Mouse (Mus musculus): ENCODE results near the gene Fam219a. TPM values are rescaled to one million over a fixed set of nuclear protein-coding genes. Genes with fewer than 3 reads are reported as not detected.

Gene Fam219a
- polyA plus RNA-seq, 1 experiment, result not detected

- WGBS, result 96% methylated on average over 5 of the region's 5 CpGs
- TF ChIP-seq POLR2A (IDR thresholded peaks at IDR 0.05; ENCODE audit: insufficient read depth, low read depth, low read length) (no peak), CTCF (IDR thresholded peaks at IDR 0.05; ENCODE audit: insufficient read depth, low read depth, low read length) (no peak)
- Histone ChIP-seq H3K4me1 (ENCODE audit: control insufficient read depth, insufficient read depth, low read length) (peaks cover 17% of the 10 kb centered on the region), H3K4me3 (ENCODE audit: insufficient read depth, low read depth, low read length) (no peak overlapping the region), H3K27ac (ENCODE audit: insufficient read depth, low read depth, low read length) (no peak overlapping the region)
Measured at GRCm38 (mm10) chr4:41519195-41519594, 50.1 kb downstream of the Fam219a start.

- TF ChIP-seq POLR2A (IDR thresholded peaks at IDR 0.05; ENCODE audit: insufficient read depth, low read depth, low read length) (no peak), CTCF (IDR thresholded peaks at IDR 0.05; ENCODE audit: insufficient read depth, low read depth, low read length) (no peak)
- H3K27ac ChIP-seq (ENCODE audit: insufficient read depth, low read depth, low read length), result no peak overlapping the region
- 72% methylated on average over 7 of the region's 7 CpGs for WGBS
- no peak overlapping the region for H3K4me3 ChIP-seq (ENCODE audit: insufficient read depth, low read depth, low read length)
- H3K4me1 ChIP-seq (ENCODE audit: control insufficient read depth, insufficient read depth, low read length), result peaks cover 17% of the 10 kb centered on the region
Measured at GRCm38 (mm10) chr4:41518349-41518748, 51.0 kb downstream of the Fam219a start.

GRCm38 (mm10) chr4:41517233-41517632 is 52.1 kb downstream of the Fam219a start, which contains the start of gene 1110017D15Rik:
Gene 1110017D15Rik (minus strand): TSS chr4:41517333.
- H3K27ac ChIP-seq (ENCODE audit: insufficient read depth, low read depth, low read length), result no peak within 1 kb of the TSS
- H3K4me3 ChIP-seq (ENCODE audit: insufficient read depth, low read depth, low read length), result no peak within 1 kb of the TSS
- TF ChIP-seq POLR2A (IDR thresholded peaks at IDR 0.05; ENCODE audit: insufficient read depth, low read depth, low read length) (no peak), CTCF (IDR thresholded peaks at IDR 0.05; ENCODE audit: insufficient read depth, low read depth, low read length) (no peak)
- WGBS, result 82% methylated on average over 2 of the region's 2 CpGs
- peaks cover 17% of the 10 kb centered on the region for H3K4me1 ChIP-seq (ENCODE audit: control insufficient read depth, insufficient read depth, low read length)

- TF ChIP-seq POLR2A (IDR thresholded peaks at IDR 0.05; ENCODE audit: insufficient read depth, low read depth, low read length) (no peak), CTCF (IDR thresholded peaks at IDR 0.05; ENCODE audit: insufficient read depth, low read depth, low read length) (no peak)
- Histone ChIP-seq H3K4me3 (ENCODE audit: insufficient read depth, low read depth, low read length) (no peak overlapping the region), H3K27ac (ENCODE audit: insufficient read depth, low read depth, low read length) (no peak overlapping the region), H3K4me1 (ENCODE audit: control insufficient read depth, insufficient read depth, low read length) (no peaks in the 10 kb centered on the region)
- WGBS, result 39% methylated on average over 8 of the region's 8 CpGs
Measured at GRCm38 (mm10) chr4:41513714-41514113, 55.6 kb downstream of the Fam219a start.

- no peak overlapping the region for H3K27ac ChIP-seq (ENCODE audit: insufficient read depth, low read depth, low read length)
- no peaks in the 10 kb centered on the region for H3K4me1 ChIP-seq (ENCODE audit: control insufficient read depth, insufficient read depth, low read length)
- H3K4me3 ChIP-seq (ENCODE audit: insufficient read depth, low read depth, low read length), result no peak overlapping the region
- 47% methylated on average over 4 of the region's 4 CpGs for WGBS
- TF ChIP-seq POLR2A (IDR thresholded peaks at IDR 0.05; ENCODE audit: insufficient read depth, low read depth, low read length) (no peak), CTCF (IDR thresholded peaks at IDR 0.05; ENCODE audit: insufficient read depth, low read depth, low read length) (no peak)
Measured at GRCm38 (mm10) chr4:41513309-41513708, 56.0 kb downstream of the Fam219a start.

GRCm38 (mm10) chr4:41507998-41508397 is 61.3 kb downstream of the Fam219a start:
- H3K27ac ChIP-seq (ENCODE audit: insufficient read depth, low read depth, low read length), result no peak overlapping the region
- 75% methylated on average over 7 of the region's 7 CpGs for WGBS
- TF ChIP-seq CTCF (IDR thresholded peaks at IDR 0.05; ENCODE audit: insufficient read depth, low read depth, low read length), result no peak
- H3K4me1 ChIP-seq (ENCODE audit: control insufficient read depth, insufficient read depth, low read length), result peaks cover 17% of the 10 kb centered on the region
- H3K4me3 ChIP-seq (ENCODE audit: insufficient read depth, low read depth, low read length), result no peak overlapping the region

- Histone ChIP-seq H3K27ac (ENCODE audit: insufficient read depth, low read depth, low read length) (0 out of 2 replicates have a peak overlapping the region, but pooled peaks have one; percentile 21), H3K4me1 (ENCODE audit: control insufficient read depth, insufficient read depth, low read length) (peaks cover 20% of the 10 kb centered on the region), H3K4me3 (ENCODE audit: insufficient read depth, low read depth, low read length) (peak overlapping the region; percentile 57)
- 14% methylated on average over 22 of the region's 22 CpGs for WGBS
- TF ChIP-seq POLR2A (IDR thresholded peaks at IDR 0.05; ENCODE audit: insufficient read depth, low read depth, low read length) (no peak), CTCF (IDR thresholded peaks at IDR 0.05; ENCODE audit: insufficient read depth, low read depth, low read length) (no peak)
Measured at GRCm38 (mm10) chr4:41507326-41507924, 61.9 kb downstream of the Fam219a start.

- H3K4me1 ChIP-seq (ENCODE audit: control insufficient read depth, insufficient read depth, low read length), result peaks cover 24% of the 10 kb centered on the region
- H3K27ac ChIP-seq (ENCODE audit: insufficient read depth, low read depth, low read length), result 0 out of 2 replicates have a peak overlapping the region, but pooled peaks have one; percentile 21
- WGBS, result under 1% methylated on average over 29 of the region's 29 CpGs
Measured at GRCm38 (mm10) chr4:41506906-41507305, 62.4 kb downstream of the Fam219a start.

GRCm38 (mm10) chr4:41506156-41506555 is 63.2 kb downstream of the Fam219a start:
- no peak overlapping the region for H3K4me3 ChIP-seq (ENCODE audit: insufficient read depth, low read depth, low read length)
- WGBS, result 21% methylated on average over 13 of the region's 13 CpGs
- H3K4me1 ChIP-seq (ENCODE audit: control insufficient read depth, insufficient read depth, low read length), result peaks cover 24% of the 10 kb centered on the region
- no peak overlapping the region for H3K27ac ChIP-seq (ENCODE audit: insufficient read depth, low read depth, low read length)
- TF ChIP-seq POLR2A (IDR thresholded peaks at IDR 0.05; ENCODE audit: insufficient read depth, low read depth, low read length) (no peak), CTCF (IDR thresholded peaks at IDR 0.05; ENCODE audit: insufficient read depth, low read depth, low read length) (peak; percentile 60; the same call in 1 of the 2 replicates)

More at GRCm38 (mm10) chr4:41506906-41507305, 62.4 kb downstream of the Fam219a start:
- H3K4me3 ChIP-seq (ENCODE audit: insufficient read depth, low read depth, low read length), result peak overlapping the region; percentile 57
- no peak for TF ChIP-seq CTCF (IDR thresholded peaks at IDR 0.05; ENCODE audit: insufficient read depth, low read depth, low read length)
- peak; percentile 71 for TF ChIP-seq POLR2A (IDR thresholded peaks at IDR 0.05; ENCODE audit: insufficient read depth, low read depth, low read length)
